Mouse (Mus musculus): ENCODE data around the gene Camk2d.

DNA sequence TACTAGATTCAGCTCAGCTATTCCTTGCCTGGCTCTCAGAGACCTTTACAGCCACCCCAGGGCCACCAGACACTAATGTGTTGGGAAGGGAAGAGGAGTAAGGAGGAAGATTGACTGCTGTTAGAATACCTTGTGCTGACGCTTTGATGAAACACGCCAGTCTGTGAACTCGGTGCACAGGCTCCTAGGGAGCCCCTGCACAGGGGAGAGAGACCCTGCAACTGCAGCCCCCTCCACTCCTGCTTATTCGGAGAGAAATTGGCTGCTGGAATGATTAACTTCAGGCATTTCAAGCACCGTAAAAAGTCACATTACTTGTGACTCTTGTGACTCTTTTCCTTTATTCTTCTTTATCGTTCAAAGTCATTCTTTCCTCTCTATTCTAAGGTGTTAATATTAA is 75.2 kb downstream of the Camk2d start:
- TF ChIP-seq ZNF384 (IDR thresholded peaks at IDR 0.05; ENCODE audit: low read depth, low read length) (no peak), ZC3H11A (IDR thresholded peaks at IDR 0.05; ENCODE audit: borderline replicate concordance, low read depth, low read length) (no peak)
